Mouse (Mus musculus) lung, postnatal 36 days (tissue): ENCODE data around the gene Rftn2.

Source experiments
- DNase-seq: peaks from one replicate; pipeline ENCODE4 v3.0.0; 2022; ENCODE audit warnings: mixed read lengths

The Rftn2 gene

GRCm38 (mm10) chr1:55226011-55226857 lies at the start of gene Rftn2:
Gene Rftn2, minus strand, starts transcription at chr1:55226782.
- peak; percentile 38 for DNase-seq

GRCm38 (mm10) chr1:55265447-55265846 lies 38.9 kb upstream of the Rftn2 start:
- DNase-seq = no peak

GRCm38 (mm10) chr1:55264385-55264784 lies 37.8 kb upstream of the Rftn2 start:
- no peak for DNase-seq

DNA sequence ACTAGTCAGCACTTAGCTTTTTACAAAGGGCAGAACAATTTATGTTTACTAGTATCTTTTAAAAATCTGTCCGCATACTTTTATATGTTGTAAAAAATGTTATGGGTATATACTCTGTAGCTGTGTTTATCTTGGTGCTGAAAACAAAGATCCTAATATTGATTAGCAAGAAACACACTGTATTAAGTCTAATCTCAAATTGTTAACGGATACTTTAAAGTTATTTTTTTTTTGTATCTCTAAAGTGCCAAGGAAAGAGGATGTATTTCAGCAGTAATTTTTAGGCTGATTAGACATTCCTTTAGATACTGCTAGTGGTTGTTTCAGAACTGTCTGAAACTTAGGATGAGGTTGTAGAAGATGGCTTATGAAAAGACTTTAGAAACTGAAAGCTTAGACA lies 19.8 kb upstream of the Rftn2 start:
- DNase-seq = no peak

DNA sequence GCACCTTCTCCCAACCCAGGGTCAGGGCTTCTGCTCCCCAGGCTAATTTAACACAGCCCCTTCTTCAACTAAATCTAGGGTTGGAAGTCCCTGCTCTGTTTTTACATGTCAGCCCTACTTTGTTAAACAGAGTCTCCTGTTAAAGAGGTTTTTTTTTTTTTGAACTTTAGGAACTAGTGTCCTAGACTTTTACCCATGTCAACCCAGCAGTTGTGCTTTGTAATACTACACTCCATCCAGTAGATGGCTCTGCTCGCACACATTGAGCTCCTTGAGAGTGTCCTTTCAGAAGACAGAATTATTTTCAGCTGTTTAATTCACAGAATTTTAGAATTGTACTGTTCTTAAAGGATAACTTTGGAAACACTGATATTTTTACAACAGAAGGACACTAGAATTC lies 12.7 kb upstream of the Rftn2 start:
- DNase-seq = peak; percentile 66

DNA sequence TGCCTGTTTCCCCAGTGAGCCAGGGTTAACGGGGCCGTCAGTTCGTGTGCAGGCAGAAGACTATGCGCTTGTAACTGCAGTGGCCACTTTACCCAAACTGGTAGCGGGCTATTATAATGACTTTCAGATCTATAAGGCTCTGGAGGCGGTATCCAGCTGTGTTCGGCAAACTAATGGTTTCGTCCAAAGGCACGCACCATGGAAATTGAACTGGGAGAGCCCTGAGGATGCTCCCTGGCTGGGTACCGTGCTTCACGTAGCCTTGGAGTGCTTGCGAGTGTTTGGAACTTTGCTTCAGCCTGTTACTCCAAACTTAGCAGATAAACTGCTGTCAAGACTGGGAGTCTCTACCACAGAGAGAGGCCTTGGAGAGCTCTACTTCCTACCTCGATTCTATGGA lies 11.9 kb upstream of the Rftn2 start:
- no peak for DNase-seq

DNA sequence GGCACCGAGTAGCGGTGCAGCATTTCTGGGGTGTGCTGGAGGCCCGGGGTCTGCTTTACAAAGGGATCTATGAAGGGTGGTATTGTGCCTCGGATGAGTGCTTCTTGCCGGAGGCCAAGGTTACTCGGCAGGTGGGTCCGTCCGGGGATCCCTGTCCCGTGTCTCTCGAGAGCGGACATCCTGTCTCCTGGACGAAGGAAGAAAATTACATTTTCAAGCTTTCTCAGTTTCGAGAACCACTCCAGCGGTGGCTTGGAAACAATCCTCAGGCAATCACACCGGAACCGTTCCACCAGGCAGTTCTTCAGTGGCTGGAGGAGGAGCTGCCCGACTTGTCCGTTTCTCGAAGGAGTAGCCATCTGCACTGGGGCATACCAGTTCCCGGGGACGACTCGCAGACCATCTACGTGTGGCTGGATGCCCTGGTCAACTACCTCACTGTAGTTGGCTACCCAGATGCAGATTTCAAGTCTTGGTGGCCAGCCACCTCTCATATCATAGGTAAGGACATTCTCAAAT lies 11.1 kb upstream of the Rftn2 start:
- no peak for DNase-seq

DNA sequence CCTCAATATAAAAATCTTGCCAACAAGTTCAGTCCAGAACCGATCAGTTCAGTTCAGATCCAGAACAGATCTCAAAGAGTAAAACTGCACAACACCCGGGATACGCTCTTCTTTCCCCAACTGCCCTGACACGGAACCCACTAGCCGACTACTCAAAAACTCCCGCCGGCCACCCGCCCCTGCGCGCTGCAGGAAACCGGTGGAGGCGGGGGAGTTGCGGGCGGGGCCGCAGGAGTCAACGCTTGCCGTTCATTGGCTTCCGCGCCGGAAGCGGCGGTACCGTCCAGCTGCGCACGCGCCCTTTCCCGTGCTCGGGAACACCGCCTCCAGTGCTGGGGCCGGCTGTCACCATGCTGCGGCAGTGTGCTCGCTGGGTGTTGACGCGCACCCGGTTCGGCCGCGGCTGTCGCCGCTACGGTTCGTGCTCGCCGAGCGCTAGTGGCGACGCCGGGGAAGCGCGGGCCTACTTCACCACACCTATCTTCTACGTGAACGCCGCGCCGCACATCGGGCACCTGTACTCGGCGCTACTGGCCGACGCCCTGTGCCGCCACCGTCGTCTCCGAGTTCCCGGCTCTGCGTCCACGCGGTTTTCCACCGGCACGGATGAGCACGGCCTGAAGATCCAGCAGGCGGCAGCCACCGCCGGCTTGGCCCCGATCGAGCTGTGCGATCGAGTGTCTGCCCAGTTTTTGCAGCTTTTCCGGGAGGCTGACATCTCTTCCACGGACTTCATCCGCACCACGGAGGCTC lies 10.5 kb upstream of the Rftn2 start, which contains the start of gene Mars2:
Mars2 (plus strand) TSS at position 288 of the 753 bp plus-strand sequence.
- DNase-seq = peak; percentile 97

- no peak for DNase-seq
Measured at GRCm38 (mm10) chr1:55236487-55236886, 9.9 kb upstream of the Rftn2 start.

DNA sequence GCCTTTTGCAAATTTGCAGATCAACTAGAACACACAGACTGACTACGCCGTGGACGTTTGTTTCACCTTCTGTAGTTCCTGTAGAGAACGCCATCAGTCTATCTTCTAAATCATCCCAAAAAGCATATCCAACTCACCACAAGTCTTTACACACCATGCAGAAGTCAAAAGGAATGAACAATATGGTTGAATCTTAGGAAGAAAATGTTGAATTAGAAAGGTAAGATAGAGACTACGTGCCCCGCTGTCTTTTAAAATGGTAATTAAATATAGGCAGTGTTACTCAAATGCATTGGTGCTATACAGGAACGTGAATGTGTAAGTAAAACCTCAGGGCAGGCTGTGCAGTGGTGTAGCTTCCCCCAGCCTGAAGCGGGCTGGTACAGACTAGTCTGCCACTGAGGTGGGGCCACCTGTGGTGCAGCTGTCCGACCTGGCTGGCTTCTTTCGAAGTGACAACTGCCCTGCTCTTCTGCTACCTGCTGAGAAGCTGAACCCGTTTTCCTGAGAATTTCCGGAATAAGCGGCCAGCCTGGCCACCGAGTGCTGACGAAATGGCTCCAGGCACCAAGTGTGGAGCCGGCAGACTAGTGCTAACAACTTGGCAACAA lies 8.4 kb upstream of the Rftn2 start:
- no peak for DNase-seq

DNA sequence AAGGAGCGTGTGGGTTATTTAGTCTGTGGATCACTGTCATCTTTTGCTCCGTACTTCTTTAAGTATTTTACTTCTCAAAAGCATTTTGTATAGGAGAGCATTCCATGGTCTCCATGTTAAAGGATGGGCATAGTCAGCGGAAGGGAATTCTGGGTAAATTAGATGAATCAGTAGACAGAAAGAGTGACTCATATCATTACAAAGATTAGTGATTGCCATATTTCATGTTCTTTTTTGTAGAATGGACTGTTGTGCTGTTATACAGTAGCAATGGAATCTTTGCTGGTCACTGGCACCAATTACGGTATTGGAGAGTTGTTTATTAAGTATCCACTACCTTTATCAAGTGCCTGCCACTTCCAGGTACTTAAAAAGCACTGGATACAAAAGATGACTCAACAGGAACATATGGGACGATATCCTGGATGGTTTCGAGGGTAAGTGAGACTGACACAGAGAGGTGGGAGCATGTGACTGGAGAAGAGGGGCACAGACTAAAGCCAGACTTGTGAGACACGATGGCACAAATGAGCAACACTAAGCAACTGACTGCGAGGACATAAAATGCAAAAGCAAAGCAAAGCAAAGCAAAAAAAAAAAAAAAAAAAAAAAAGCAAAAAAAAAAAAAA lies 1.8 kb upstream of the Rftn2 start:
- DNase-seq = no peak

GRCm38 (mm10) chr1:55227376-55227775 lies 794 bp upstream of the Rftn2 start:
- DNase-seq = no peak

DNA sequence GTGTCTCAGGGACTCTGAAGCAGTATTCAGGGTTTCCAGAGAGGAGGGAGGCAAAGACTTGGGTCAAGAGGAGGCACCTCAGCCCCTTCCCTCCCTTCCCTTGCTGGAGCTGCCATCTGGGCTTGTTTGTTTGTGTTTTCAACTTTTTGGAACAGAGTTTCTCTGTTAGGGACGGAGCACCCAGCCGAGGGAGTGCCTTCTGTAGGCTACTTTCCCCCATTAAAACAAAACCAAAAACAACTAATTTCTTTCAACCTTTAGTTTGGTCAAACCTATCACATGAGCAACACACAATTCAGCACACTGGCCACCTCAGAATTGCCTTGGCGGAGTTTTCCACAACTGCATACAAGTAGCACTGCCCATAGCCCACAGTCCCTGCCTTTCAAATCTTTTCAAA lies 1.2 kb downstream of the Rftn2 start:
- no peak for DNase-seq

GRCm38 (mm10) chr1:55224111-55224510 lies 2.5 kb downstream of the Rftn2 start:
- no peak for DNase-seq

- no peak for DNase-seq
Measured at GRCm38 (mm10) chr1:55223026-55223425, 3.6 kb downstream of the Rftn2 start.

DNA sequence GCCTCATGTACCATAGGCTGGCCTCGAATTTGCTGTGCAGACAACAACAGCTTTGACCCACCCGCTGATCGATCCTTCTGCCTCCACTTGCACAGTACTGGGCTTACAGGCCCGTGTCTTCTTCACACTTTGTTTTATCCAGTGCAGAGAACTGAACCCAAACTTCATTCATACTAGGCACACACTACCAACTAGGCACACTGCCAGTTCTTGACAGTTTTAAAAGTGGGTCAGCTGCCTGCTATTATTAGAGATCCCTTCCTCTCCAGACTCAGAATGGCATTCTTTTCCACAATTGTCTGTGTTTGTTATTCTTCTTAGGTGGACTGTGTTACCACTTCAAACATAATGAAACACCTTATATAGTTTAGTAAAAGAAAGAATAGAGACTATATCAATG lies 5.2 kb downstream of the Rftn2 start:
- DNase-seq = peak; percentile 66

DNA sequence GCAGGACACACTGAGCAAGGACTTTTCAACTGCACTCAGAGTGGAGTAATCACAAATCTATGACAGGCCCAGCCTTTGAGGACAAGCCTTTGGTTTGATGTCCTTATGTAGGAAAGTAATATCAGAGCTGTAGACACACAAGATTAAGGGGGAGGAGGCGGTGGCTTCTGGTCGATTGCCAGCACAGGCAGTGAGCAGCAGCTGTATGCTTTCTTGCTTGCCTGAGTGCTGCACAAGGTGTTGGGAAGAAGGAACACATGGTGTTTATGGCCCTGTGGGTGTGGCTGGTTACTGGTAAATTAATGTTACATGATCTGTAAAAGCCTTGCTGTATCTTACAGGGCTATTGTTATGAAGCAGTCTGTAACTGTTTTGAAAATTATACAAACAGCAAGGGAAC lies 9.4 kb downstream of the Rftn2 start:
- DNase-seq = peak; percentile 69

GRCm38 (mm10) chr1:55215185-55215813 lies 11.3 kb downstream of the Rftn2 start:
- DNase-seq = peak; percentile 73

GRCm38 (mm10) chr1:55213936-55214335 lies 12.6 kb downstream of the Rftn2 start:
- no peak for DNase-seq

DNA sequence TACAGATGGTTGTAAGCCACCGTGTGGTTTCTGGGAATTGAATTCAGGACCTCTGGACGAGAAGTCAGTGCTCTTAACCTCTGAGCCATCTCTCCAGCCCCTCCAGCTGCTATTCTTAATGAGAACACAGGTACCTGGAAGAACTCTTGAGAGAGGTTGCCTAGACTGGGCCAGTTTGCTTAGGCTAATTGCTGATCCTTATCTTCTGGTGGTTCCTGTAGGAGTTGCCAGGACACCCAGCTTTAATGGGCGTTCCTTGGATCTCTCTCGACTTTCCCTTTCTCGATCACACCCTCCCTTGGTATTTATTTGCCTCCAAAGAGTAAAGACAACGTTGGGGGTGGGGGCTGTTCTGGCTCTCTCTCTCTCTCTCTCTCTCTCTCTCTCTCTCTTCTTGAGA lies 13.1 kb downstream of the Rftn2 start:
- DNase-seq = peak; percentile 48

DNA sequence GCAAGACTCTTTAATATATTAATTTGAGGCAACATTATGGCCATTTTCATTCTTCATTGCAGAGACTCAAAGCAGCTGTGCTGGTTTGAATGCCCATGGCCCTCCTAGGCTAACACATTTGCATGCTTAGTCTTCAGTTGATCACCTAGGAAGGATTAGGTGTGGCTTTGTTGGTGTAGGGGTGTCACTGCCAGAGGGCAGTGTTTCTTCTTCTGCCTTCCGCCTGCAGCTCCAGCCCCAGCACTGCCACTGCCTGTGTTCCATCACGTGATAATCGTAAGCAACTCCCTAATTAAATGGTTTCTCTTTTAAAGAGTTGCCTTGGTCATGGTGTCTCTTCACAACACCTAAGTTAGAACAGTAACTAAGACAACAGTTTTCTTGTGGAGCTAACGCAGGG lies 13.8 kb downstream of the Rftn2 start:
- DNase-seq = no peak

DNA sequence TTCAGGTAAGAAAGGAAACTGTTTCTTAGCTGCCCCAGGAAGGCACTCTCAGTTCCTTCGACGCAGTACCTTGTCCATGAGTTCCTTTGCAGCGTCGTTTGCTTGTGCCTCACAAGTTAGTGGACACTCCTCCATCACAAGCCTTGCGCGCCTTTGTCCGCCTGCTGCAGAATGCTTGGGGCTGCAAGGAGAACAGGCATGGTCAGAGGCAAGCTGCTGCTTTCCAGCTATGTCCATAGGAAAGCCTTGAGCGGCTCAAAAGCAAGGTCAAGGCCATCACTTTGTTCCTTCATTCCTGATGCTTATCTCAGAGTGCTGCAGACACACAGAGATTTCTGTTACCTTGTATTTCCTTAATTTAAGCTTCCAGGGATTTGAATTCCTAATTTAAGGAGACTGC lies 15.5 kb downstream of the Rftn2 start:
- DNase-seq = no peak
